Mouse (Mus musculus) embryo, embryonic 11.5 days (tissue): ENCODE results near the gene Ubac2.

Source experiments
- DNase-seq: peaks from one replicate; pipeline ENCODE4 v3.0.0-alpha.2; 2012; ENCODE audit warnings: low read depth, low spot score

Gene Ubac2

DNA sequence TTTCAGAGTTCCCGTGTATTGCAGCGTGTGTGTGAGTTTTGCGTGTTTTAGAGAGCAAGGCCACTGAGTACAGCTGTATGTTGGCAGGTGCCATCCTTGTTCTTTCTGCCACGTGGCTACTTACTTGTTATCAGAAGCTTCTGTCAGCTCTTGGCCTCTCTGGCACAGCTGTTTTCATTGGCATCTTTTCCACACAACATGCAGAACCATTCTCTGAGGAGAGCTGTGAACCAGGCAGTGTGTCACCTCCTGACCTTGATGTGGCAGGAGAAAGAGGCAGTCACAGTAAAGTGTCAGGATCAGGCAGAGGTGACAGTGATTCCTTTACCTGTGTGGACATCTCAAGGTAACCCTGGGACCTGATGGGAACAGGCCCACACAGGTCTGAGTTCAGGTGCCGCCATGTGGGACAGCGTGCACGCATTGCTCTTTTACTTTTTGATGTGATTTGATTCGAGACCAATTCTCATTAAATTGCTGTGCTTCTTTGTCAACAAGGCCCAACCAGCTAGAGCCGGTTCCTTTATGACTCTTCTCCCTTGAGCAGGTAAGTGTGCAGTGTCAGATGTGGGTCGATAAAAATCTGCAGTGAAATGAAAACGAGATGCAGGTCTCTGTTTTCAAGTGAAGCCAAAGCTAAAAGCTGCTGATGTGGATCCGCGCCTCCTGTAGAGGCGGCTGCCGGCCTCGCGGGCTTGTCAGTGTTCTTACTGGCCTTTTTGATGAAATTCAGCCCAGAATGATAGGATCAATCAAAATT is 122.1 kb downstream of the Ubac2 start:
- no peak for DNase-seq

DNA sequence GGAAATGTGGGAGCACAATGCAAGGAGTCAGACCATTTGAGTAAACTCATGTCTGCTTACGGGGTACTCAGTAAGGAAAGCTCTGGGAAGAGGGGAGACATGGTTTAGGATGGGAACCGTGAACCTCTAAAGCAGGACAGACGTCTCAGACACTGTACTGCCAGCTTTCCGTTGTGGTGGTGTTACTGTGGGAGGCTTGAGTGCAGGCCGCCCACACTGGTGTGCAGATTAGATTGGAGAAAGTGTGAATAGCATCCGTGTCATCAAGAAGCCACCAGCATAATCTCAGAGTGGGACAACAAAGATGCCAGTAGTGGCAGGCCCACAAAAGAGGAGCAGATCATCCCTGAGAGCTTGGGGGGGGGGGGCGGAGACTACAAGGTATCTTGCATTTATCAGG is 123.8 kb downstream of the Ubac2 start:
- no peak for DNase-seq

DNA sequence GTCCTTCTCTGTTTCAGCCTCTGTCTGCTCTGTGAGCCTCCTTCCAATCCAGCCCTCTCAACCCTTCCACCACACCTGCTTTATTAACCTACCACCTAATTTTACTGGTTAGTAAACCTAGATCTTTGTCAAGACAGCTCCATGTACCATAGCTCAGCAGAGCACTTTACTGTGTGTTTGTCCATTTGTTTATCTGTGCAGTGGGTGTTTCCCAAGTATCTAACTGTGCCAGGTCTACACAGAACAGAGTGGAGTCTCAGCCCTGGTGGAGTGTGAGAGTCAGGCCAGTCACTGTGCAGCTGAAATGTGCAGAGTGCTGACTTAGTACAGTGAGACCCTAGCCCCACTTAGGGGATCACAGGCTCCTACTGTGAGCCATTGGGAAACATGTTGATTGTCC is 125.4 kb downstream of the Ubac2 start:
- DNase-seq, result no peak

DNA sequence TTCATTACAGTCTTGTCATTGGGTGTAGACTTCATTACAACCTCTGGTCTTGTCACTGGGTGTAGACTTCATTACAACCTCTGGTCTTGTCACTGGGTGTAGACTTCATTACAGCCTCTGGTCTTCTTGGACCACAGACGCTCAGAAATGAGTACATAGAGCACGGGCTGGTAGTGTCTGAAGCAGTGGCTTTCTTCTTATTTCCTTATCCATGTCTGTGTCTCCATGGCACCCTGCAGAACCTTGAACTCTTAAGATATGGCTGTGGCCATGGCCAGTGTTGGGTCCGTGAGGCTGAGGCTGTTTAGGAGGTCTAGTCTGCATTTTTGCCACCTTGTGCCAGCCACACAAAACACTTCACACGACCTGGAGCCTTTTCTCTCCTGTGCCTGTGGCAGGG is 129.8 kb downstream of the Ubac2 start:
- DNase-seq, result no peak

DNA sequence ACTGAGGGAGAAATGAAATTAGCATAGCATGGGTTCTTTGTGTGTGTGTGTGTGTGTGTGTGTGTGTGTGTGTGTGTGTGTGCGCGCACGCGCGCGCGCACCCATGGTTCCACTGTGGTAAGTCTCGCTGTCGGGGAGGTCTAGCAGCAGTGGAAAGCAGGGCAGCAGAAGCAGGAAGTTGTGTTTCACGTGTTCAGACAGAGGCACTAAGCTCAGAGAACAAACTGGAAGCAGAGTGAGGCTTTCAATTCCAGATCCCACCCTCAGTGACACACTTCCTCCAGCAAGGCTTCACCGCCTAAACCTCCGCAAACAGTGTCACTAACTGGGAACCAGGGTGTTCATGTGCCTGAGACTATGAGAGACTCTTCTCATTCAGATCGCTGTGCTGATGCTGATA is 131.1 kb downstream of the Ubac2 start:
- DNase-seq, result no peak

DNA sequence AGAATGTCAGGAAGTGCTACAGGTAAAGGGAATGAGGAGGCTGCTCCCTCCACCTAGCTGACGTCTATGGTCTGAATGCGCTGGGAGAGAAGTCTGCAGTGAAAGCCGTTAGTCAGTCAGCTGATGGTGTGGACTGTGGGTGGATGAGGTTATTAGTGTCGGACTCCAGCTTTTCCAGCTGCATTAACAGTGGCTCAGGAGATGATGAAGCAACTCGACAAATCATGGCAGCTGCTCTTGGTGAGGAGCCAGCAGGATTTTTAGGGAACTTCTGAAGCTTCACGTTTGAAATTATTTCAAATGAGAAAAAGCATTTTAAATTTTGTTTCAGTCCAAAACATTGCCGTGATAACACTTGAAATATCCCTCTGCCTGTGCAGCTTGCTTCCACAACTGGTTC is 131.9 kb downstream of the Ubac2 start:
- DNase-seq, result no peak

DNA sequence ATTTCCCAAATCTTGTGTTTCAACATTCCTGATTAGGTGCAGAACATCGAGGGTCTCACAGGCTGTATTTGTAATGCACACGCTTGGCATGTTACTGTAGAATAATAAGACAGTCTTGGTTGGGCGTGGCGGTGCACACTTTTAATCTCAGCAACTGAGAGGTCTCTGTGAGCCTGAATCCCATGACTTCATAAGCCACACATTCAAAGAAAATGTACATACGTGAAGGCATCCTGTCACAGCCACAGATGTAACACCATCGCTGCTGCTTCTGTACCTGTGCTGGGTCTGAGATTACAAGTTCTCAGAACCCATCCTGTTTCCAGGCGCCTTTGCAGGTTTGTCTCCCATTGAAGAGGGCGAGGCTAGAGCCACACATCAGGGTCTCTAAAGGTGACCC is 133.3 kb downstream of the Ubac2 start:
- DNase-seq, result no peak

DNA sequence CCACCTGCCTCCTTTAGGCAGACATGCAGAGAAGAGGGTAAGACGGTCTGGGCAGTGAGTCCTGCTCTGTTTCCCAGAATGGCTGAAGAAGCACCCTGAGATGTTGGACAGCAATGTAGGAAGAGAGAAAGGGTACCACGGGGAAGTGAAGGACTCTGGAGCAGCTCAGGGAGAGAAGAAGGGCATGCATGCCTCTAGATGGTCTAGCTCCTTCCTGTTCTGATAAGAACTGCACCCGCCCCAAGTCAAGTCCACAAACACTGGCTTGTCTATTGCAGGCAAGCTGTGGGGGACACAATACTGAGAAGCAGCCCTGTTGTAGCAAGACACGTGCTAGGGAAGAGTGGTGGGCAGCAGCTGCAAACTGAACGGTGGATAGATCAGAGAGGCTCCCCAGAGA is 133.8 kb downstream of the Ubac2 start:
- DNase-seq, result no peak

DNA sequence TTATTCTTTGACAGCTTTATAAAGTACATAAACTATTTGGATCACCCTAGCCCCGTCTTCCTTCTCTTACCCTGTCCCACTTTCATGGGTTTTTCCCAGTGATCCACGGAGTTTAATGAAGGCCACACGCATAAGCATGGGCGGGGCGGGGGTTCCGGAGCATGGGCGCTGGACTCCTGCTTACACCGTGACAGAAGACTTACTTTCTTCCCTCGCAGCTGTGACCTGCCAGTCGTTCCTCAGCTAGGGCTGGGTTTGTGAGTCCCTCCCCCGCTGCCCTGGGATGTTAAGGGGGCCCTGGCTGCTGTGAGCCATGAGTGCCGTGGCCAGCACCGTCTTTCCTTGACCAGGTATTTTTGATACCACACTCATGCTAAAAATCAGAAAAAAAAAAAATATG is 134.4 kb downstream of the Ubac2 start:
- DNase-seq, result no peak

DNA sequence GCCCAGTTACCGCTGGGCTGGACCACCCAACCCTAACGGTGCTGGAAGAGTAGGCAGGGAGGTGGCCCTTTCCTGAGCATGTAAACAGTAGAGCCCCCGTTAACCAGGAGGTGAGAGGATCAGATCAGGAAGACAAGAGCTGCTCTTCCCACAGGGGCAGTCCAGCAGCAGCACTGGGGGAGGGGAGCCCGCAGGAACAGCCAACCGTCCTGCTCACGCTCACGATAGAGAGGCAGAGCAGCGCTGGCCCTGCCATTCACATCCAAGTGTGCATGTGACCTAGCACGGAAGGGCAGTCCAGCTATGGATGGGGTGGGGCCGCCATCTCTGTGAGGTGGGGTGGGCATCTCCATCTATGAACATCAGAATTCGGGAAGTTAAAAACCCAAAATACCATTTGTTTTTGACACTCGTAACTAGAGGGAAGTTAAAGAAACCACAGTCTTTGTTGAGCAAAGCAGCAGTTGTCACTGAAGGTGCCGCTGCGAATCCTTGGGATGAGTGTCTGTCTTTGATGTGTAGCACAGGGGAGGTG is 135.1 kb downstream of the Ubac2 start:
- no peak for DNase-seq

DNA sequence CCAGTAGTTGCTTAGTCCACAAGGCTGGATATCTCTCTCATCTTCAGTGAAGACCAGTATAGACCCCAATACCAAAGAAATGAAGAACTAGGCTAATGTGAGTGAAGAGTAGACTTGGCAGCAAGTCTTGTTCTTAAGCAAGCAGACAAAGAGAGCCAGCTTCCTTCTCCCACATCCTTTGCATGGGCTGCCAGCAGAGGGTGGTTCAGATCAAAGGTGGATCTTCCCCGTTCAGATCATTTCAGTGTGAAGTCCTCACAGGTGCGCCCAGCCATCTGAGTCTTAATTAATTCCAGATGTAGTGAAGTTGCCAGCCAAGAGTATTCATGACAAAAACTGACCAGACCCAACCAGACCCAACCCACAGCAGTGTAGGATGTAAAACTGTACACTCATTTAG is 139.5 kb downstream of the Ubac2 start:
- no peak for DNase-seq

DNA sequence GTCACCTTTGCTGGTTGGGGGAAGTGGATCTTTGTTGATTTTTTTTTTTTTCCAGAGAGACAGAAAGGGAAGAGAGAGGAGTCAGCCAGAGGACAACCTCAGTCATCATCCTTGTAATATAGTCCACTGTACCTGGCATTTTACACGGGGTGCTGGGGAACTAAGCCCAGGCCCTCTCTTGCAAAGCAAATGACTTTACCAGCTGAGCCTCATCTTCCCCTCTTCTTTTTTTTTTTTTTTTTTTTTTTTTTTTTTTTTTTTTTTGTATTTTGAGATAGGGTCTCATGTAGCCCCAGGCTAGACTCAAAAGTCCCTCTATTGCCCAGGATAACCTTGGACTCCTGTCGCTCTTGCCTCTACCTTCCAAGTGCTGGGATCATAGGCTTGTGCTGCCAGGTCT is 141.0 kb downstream of the Ubac2 start:
- no peak for DNase-seq

DNA sequence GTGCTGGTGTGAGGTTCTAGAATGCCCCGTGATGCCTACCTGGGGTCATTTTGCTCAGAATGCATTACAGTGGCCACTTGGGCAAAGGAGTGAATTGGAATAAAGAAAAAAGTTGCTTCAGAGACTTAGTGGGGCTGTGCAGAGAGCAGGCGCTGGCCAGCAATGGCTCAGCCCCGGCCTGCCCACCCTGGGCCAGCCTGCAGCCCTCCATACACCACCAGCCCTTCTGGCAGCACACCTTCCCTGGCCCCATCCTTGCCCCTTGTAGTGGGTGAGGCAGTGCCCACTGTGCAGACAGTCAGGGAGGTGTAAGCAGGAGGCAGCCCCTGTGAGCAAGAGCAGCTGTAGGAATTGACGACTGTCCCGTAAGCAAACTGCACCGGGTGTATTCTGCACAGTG is 142.1 kb downstream of the Ubac2 start:
- DNase-seq, result no peak

DNA sequence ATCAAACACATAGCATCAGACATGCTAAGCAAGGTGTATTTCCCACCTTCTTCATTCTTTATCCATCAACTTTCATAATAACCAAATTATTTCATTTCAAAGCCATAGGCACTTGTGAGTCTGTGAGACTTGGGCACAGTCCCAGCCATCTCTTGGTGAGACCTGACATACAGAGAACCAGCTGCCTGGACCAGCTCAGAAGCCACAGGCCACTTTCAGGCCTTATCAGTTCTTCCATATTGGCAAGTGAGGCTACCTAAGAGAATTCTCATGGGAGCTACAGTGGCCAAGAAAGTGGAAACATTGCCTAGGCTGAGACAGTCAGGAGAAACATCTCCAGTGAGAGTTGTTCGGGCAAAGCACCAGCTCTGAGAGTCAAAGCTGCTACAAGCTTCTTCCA is 144.6 kb downstream of the Ubac2 start:
- DNase-seq, result no peak

DNA sequence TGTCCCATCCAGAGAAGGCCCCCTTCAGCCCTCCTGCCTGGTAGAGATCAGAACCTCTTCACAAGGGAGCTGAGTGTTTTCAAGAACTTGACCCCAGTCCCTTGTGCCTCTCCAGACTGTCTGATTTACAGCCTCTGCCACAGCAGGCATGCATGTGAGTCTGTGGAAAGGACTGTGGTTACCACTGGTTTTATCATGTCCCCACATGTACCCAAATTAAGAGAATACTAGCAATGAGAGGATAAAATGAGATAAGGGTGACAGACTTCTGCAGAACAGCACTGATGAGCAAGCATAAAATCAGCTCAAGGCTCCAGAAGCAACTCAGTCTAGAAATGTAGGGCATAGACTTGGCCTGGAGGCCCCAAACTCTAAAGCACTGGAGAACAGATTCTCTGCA is 145.5 kb downstream of the Ubac2 start:
- no peak for DNase-seq

DNA sequence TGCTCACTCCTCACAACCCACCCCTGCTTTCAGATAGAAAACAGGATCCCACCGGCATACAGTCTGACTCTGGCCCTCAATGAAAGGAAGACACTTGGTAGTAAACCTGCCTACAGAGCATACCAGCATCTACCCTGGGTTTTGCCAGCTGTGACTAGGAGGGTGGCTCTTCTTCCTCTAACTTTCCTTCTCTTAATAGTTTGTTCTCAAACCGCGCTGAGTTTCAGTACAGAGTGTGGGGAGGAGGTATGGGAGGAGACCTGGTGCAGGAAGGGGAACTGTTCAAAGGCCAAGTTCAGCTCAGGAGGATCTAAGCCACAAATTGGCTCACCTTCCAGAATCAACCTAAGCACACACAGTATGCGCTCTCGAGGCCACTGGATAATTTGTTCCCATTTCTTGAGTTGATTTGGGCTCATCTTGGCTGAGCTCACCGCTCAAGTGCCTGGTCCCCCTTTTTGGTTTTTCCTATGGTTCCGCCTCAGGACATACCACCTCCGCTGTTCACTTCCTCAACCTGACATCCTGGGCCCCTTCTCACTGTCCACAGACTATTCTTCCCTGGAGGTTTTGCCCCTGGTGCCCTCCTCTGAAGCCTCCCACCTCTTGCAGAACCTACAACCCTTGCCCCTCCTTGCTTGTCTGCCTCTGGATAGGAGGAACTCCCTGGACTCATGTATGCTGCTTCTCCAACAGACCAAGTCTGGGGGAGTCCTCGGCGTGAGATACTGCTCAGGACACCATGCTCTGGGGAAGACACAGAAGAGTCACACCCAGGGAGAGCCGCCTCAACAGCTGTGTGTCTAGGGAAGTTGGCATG is 150.7 kb downstream of the Ubac2 start:
- DNase-seq, result no peak

DNA sequence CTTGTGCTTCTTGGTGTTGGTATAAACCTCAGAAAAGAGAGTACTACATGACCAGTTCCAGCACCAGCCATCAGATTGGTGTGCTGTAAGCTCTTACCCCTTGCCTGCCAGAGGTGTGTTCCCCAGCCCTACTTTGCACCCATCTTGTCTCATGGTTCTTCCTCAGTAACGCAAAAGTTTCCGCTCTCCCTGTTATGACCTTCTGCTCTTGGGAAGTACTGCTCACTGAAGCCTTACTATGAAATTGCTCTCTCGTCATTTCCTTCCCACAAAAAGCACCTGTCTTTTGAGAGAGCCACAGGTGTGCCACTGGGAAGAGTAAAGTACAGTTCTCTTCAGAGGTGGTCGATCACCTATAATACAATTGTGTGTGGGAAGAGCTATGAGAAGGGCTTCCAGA is 151.4 kb downstream of the Ubac2 start:
- no peak for DNase-seq

DNA sequence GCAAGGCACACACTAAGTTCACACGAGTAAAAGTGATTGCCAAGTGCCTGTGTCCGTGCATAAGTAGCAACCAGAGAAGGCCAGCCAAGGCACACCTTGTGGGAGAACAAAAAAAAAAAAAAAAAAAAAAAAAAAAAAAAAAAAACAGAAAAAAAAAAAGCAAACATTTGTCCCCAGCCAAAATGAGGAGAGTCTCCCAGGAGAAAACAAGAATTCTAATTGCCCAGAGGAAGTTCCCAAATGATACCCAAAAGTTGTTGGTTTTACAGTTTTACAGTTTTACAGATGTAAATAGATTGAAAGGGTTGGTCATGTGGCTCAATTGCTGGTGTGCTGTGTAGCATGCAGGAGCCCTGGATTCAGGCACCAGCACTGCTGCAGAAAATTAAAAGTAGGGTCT is 153.6 kb downstream of the Ubac2 start:
- DNase-seq, result no peak

DNA sequence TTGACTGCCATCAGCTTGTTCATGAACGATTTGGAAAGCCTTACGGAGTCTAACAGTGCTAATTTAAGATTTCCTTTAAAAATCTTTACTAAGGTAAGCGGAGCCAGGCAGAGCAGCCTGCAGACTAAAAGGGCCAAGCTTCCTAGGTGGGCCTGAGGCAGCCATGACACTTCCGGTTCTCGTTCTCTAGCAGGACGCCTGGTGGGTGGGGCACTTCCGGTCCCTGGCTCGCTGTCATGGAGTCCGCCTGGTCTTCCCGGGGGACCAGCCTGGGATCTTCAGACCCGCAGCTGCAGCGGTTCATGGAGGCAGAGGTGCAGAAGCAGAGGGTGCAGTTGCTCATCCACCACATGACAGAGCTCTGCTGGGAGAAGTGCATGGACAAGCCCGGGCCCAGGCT is 156.0 kb downstream of the Ubac2 start, which contains the start of gene Timm8a2:
Gene Timm8a2 (plus strand): TSS at position 224 of the 400 bp plus-strand sequence.
- DNase-seq, result no peak

DNA sequence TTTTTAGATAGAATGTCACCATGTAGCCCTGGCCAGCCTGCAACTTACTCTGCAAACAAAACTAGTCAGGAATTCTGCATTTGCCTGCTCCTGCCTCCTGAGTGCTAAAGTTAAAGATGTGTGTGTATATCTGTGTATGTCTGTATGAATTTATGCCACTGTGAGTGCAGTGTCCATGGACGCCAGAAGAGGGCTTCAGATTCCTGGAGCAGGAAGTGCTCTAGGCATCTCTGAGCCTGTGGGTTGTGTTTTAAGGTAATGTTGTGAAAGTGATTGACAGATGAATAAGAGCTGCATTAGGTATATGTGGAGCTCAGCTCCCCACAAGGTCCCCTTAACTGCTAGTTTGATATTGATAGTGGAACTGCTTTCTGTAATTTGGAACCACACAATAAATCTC is 156.8 kb downstream of the Ubac2 start:
- DNase-seq, result no peak

DNA sequence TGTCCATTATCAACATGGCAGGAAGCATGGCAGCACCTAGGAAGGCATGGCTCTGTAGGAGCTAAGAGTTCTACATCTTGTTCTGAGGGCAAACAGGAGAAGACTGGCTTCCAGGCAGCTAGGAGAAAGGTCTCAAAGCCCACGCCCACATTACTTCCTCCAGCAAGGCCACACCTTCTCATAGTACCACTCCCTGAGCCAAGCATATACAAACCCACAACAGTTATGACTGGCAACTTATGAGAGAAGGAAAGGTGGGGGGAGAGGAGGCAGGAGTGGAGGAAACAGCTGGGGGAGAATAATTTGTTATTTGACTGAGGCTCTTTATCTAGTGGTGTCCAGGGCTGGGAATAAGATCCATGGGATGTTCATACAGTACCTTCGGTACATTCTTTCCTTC is 157.4 kb downstream of the Ubac2 start:
- no peak for DNase-seq

DNA sequence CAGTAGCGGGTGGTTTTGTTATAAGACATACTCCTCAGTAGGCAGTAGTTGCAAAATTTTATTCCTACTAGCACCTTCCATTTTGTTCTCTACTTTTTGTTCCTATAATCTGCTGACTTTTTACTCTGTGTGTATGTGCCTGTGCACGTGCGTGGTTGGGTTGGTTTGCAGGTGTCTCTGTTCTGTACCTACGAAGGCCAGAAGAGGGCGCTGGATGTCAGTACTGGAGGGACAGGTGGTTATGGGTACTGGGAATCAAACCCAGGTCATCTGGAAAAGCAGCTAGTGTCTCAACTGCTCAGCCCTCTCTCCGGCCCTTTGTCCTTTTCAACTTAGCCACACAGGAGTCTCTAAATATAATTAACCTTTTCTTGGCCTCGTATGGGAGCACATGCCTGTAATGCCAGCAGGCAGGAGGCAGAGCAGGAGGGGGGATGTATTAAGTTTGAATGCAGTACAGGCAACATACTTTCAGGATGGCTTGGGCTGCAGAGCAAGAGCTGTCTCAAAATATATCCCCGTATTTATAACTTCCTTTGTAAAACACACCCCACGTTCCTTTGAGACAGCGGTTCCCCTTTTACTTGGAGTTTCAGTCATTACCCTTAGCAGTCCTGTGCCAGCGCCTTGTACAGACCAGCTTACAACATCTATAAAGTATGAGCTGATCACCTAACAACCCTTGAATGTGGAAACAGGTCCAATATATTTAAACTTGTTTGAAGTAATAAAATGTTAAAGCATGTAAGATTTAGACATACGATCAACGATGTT is 160.6 kb downstream of the Ubac2 start:
- no peak for DNase-seq
